Mouse (Mus musculus) urinary bladder, postnatal 14 days (tissue): ENCODE measurements around the gene Gm43720.

ENCODE experiments used
- DNase-seq: peaks from one replicate; pipeline ENCODE4 v3.0.0; 2021; ENCODE audit warnings: low spot score

The Gm43720 gene

DNA sequence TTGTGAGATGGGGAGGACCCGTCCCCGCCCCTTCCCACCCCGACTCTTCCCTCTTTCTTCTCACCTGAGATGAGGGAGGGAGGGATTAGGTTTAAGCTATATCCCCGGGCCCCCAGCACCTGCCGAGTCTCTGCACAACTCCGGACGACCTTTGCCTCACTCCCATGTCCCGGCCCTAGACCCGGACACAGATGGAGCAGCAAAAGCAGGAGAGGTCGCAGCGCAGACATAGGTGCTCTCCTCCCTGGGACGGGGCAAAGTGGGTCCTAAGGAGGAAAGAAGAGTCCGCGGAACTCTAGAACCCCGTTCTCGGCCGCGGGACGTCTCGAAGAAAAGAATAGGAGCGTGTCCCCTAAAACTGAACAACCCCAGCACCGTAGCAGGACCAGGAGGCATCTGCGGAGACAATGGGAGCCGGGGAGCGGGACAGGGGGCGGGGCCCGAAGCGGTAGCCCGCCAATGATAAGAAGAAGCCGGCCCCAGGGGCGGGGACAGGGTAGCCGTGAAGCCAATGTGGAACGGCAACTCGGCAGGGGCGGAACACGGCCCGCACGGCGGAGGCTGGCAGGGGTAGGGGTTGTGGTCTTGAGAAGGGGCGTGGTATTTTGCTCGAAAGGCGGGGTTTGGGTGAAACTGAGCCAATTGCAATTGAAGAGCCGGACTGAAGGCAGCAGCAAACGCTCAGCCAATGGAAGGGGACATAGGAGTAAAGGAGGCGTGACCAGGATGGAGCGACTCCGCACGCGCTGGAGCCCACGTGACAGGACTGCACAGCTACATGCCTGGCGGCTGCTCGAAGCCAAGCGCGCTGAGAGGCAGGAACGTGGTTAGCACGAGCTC, at the start of gene Gm43720, which contains the start of the genes Gpc2 and Stag3:
Gm43720 (minus strand) TSS at position 374 of the 840 bp plus-strand sequence.
Gpc2 (minus strand) TSS at position 421 of the 840 bp plus-strand sequence.
Stag3 (plus strand) TSS at position 656 of the 840 bp plus-strand sequence.
- peak; percentile 87 for DNase-seq

DNA sequence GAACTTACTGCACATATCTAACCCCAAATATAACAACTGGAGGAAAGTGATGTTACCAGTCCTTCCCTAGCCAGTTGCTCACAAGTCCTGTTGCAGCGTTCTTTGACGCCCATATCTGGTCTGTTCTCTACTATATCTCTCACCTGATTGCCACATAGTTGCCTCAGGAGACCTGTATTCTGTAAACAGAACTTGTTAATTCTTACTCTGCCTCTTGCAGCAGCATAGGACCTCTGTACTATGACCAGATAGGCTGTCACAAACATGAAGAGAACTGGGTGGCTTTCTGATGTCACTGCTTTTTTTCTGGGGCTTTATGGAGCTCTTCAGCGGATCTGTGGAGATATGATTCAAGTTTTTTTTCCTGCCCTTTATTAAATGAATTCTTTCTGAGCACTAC, 33.0 kb upstream of the Gm43720 start:
- DNase-seq = no peak

DNA sequence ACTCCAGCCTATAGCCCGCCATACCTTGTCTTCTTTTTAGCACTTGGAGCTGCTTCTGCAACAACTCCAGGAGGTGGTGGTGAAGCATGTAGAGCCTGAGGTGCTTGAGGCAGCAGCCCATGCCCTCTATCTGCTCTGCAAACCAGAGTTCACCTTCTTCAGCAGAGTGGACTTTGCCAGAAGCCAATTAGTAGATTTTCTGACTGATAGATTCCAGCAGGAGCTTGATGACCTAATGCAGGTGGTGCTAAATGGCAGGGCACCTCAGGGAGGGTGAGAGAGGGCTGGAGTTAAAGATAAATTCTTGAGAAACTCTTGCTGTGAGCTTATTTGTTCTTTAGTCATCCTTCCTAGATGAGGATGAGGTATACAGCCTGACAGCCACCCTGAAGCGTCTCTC, 19.9 kb upstream of the Gm43720 start:
- no peak for DNase-seq

DNA sequence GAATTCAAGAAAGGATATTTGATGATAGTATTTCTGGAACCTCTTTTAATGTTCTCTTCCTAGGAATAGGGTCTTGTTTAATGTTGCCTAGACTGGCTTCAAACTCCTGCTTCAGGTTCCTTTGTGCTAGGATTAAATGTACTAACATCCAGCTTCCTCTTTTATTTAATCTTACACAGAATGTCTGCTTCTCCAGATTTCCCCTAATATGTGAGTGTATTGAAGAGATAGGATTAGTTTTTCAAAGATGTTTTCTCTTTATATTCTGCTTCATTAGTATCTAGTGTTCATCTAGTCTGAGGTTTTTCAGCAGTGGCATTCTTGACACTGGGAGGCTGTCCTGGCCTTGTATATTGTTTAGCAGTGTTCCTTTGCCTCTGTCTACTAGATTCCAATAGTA, 14.4 kb upstream of the Gm43720 start:
- no peak for DNase-seq

DNA sequence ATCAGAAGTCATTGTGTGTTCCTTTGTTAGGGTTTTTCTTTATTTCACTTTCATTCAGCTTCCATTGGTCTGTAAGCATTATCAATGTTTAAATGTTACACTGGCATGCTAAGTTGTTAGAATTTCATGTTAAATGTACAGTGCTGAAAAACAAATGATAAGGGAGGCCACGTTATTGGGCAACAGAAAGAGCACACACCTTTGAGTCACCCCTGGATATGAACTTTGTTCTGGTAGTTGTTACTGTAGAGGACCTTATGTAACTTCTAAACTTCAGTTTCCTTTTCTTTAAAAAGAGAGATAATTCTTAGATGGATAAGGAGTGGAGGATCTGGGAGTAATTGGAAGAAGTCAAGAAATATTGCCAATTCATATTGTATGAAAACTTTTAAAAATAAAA, 11.9 kb upstream of the Gm43720 start:
- no peak for DNase-seq

DNA sequence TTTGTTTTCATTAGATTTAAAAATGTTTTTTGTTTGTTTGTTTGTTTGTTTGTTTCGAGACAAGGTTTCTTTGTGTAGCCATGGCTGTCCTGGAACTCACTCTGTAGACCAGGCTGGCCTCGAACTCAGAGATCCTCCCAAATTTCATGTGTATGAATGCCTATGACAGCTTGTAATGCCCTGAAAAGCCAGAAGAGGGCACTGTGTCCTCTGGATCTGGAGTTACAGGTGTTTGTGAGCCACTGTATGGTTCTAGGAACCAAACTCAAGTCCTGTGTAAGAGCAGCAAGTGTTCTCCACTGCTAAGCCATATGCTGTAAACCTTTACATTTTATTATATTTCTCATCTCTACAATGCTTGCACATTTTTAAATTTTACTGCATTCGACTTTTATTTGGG, 8.1 kb upstream of the Gm43720 start:
- no peak for DNase-seq

DNA sequence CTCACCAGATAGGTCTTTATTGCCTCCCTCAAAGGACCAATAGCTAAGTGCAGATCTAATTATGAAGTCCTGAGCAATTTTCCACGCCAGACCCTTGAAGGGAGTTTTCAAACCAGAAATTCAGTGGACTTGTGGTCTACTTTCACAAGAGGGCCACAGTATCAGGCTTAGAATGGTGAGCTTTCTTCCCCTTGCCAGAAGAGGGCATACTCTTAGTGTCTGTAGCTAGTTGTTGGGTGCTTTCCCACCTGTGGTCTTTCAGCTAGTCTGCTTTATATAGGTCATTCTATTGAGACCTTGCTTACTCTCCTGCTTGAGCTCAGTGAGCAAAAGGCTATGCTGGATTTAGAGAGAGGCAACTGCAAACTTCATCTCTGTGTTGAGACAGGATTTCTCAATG, 3.8 kb upstream of the Gm43720 start:
- DNase-seq = no peak

DNA sequence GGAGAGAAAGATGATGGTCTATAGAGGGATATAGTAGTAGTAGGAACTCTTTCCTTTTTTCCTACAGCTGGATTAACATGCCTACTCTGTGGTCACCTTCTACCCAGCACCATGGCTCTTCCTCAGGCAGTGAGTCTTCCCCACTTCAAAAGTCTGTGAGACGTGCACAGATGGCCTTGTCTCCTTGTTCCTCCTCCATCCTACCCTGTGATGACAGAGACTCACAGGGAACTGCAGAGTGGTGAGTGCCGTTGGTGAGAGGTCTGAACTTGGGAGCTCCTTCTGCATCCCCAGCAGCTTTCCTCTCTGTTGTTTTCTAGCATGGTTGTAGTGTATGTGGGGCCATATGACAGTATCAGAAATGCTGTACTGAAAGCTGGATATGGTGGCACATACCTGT, 2.0 kb upstream of the Gm43720 start:
- no peak for DNase-seq

DNA sequence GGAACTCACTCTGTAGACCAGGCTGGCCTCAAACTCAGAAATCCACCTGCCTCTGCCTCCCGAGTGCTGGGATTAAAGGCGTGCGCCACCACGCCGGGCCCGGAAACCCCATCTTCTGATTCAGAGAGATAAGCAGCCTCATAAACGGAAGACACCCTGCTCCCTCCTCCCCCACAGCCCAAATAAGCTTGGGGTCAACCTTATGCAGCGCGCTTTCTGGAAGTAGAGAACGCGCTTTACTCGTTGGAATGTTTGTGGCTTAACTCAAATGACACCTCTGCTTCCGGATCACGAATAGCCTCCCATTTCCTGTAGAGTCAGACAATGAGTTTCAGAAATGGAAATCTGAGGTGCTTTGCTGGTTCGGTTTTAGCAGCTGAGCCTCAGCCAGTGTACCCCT, 1.1 kb upstream of the Gm43720 start:
- DNase-seq = no peak

DNA sequence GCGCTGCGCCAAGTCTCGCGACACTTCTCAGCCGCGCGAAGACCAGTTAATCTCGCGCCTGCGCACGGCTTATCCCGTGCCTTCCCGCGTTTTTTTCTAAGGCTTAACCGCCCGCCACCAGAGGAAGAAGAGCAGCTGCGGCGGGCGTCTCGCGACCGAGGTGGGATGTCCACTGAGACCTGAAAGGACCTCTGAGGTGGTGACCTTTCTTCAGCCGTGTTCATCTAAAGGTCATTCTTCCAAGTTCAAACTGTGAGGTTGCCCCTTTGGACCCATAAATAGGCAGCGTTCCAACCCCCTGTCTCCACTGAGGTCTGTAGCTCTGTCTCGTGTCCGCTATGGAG, 639 bp upstream of the Gm43720 start:
- DNase-seq = no peak

DNA sequence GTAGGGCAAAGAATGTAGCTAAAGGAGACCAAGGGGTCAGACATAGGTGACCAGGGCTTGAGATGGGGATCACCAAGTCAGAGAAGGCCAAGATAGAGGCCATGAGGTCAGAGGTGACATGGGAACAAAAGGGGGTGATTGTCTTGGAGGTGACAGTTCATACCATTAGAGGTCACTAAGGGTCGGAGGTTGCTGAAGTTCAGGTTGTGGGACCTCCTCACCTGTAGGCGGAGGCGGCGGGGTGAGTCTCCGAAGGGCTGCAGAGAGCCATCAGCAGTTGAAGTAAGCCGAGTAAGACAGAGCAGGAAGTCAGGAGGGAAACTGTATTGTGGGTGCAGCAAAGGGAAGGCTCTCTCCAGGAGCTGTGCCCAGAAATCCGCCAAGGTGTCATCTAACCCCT, 1.8 kb downstream of the Gm43720 start:
- DNase-seq = no peak

DNA sequence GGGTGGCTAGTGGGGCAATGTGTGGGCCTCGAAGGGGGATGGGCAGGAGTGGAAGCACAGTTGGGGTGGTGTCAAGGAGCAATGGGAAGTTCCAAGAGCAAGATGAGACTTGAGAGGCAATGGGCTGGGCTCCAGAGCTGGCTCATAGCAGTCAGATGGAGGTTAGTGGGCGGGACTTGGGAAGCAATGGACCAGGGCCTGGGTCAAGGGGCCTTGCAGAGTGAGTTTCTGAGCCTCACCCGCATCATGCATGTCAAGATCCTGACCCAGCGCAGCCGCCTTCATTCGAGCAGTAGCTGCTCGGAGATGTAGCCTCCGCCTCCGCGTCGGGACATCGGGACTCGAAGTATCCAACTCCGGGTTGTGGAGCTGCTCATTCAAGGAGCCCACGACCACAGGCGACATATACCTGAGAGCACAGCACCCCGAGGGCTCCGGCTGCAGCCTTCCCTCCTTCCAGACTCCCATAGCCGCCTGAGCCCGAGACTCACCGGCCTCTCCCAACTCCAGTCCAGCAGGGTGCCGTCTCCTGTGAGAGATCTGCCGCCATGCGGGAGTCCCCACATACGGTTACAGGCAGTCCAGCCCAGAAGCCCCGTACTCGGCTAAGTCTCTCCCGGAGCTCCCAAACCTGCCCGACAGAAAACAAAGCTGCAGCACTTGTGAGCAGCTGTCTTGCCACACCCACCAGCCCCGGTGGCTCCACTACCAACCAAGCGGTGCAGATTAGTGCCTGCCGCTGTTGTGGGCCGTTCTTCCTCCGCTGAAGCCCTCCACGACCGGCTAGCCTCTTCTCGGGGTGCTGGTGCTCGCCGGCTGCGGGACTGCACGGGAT, 4.3 kb downstream of the Gm43720 start:
- DNase-seq = peak; percentile 51

DNA sequence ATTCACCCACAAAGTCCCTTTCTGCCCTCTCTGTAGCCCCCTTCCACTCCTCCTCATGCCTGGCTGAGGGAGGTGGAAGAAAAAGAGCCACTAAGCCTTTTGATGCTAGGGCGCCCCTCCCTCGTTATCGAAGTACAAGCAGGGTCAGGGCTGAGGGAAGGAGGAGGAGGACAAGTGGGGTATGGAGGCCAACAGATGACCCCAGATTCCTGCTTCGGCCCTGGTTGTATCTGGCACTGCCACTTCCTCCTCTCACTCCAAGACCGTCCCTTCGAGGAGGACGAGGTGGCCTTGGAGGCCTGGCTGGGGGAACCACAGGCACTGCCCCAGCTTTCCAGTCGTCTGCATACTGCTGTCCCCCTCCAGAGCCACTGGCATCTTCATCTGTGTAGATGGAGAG, 5.6 kb downstream of the Gm43720 start:
- no peak for DNase-seq

DNA sequence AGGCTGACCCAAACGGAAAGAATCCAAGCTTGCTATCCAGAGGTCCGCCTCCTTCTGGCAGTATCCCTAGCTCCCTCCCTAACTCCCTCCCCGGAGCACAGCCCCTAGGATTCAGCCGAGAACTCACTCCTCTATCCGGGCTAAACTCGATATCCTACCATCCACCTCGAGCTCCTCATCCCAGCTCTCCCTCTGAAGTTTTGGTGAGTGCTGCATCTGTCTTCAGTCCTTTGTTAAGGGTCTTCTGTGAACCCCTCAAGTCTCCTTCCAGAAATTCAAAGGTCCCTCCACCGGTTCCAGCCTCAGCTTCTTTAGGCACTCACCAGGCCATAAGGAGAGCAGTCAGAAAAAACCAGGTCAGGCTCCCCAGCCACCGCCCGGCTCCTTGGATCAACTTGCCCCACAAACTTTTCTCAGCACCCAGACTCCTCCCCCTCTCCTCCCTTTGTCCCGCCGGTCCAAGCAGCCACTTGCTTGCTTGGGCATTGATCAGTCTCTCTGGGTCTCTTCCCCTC, 7.3 kb downstream of the Gm43720 start, which contains the start of gene Gal3st4:
Gal3st4 (minus strand) TSS at position 432 of the 515 bp plus-strand sequence.
- peak; percentile 50 for DNase-seq

DNA sequence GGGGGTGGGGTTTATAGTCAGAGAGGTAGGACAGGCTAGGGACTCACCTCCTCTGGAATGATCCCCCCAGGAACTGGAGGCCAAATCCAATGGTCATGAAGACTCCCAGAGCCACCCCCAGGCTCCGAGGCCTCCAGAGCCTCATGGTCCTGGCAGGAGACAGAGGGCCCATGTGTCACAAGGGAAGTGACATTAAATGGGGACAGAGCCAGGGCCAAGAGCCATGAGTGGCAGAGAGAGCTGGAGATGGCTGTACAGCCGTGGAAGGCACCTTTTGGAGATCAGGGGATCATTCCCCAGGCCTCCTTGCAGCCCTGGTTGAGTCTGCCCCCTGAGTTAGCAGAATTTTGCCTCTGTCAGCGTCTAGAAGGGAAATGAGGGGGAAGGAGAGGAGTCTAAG, 8.5 kb downstream of the Gm43720 start:
- DNase-seq = no peak

DNA sequence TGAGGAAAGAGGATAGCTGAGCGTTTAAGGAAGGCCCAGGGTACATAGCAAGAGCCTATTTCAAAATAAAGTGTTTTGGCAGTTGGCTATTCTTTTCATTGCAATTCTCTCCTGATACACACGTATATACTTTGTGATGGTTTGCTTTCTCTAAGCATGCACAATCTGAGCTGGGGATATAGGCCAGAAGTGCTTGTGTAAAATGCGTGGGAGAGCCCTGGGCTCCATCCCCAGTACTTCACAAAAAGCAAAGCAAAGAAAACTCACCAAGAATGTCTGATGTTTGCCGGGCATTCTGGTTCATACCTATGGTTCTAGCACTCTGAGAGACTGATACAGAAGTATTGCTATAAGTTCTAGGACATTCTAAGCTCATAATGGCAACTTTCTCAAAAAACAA, 10.8 kb downstream of the Gm43720 start:
- no peak for DNase-seq

DNA sequence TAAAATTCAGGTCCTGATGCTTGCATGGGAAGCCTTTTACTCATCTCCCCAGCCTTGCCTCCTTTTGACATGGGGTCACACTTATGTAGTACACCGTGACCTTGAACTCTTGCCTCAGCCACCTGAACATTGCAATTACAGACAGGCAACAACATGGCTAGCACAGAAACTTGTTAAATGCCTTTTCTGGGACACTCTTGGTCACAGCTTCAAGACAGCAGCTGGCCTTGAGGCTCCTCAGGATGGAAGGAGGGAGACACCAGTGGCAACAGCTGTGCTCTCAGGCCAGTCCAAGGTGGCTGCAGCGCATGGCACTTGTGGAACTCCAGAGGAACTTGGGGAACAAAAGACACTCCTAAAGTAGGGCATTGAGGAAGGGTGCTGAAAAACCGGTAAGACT, 12.6 kb downstream of the Gm43720 start:
- no peak for DNase-seq

DNA sequence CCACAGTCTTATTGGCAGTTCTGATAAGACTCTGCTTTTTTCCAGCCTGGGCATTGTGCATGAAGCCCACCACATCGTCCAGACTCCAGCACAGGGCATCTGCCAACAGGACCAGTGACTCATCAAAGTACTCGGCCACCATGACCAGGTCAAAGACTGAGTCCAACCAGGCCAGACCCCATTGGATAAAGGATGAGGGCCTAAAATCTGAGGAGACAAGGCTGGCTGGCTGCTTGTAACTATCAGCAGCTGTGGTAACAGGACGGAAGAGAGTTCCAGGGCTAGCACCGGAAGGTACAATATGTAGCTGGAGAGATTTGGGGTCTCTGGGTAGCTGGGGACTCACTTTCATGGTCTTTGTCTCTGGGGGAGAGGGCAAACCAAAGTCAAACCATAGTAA, 14.0 kb downstream of the Gm43720 start:
- no peak for DNase-seq

DNA sequence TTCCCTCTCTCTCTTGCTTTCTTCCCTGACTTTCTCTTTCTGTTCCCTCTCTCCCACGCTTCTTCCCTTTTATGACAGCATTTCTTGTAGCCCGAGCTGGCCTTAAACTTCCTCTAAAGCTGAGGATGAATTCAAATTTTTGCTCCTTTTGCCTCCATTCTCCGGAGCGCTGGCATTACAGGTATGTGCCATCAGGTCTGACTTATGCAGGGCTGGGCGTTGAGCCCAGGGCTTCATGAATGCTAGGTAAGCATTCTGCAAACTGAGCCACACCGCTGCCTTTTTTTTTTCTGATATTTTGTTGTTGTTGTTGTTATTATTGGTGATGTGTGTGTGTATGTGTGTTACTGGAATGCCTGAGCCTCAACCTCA, 15.6 kb downstream of the Gm43720 start:
- no peak for DNase-seq

DNA sequence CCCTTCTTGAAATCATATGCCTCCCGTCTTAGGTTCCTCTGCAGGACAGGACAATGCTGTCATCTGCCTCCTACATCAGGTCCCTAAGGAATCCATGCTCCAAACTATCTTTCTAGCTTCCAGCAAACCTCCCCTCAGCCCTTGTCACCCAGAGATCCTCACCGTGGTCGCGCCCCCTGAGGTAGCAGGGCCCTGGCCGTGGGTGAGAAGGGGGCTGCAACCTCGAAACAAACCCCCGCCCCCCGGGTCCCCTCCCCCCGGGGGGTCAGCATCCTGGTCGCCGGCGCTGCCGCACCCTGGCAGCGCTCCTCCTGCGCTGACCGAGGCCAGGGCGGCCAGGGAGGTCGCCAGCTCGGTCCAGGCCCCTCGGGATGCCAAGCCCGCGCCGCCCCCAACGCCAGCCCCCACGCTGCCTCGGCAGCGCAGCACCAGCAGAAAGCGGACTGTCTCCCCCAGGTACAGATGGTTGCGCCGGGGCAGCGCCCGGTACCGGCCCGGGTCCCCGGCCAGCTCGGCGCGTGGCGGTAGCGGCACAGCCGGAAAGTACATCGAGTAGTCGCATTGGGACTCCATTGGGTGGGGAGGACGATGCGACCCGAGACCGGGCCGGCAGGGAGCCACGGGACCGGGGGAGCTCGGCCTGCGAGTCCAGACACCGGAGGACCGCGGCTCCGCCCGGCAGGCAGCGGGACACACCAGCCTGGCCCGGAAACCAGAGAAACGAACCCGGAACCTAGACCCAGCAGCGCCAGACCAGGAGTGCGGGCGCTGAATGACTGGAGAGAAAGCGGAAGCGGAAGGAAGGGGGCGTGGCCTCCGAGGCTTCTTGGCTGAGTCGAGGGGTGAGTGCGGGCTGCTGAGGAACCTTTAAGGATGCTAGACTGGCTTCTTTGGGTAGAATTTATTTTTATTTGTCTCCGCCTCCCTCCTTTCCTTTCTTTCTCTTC, 16.2 kb downstream of the Gm43720 start, which contains the start of gene BC037034:
BC037034 (minus strand) TSS at position 774 of the 947 bp plus-strand sequence.
- peak; percentile 94 for DNase-seq

DNA sequence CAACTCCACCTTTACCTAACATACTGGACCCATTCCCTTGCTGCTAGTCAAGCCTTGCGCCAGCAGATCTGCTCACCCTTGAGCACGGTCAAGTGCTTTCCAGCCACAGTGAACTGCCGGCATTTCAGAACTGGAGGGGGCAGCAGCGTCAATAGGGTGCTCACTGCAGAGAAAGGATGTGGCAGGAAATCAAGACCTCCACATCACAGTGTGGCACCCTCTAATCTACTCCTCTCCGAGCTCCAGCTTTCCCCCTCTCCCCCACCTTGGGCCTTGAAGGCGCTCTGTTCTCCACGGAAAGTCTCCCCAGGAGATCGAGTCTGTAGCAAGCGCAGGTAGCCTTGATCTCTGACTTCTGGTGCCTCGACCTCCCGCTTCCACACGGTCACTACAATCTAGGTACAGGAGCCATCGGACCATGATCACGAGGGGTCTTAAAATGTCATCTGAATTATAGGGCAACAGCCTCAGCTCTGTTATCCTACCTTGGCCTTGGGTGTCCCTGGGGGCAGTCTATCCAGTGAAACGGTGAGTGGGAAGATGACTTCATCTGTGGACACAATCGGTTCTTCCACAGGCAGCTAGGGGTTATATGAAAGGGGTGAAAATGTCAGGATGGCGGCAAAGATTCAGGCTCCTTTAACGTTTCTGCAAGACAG, 17.0 kb downstream of the Gm43720 start:
- no peak for DNase-seq
